Mouse (Mus musculus) forebrain, embryonic 15.5 days (tissue): ENCODE data around the gene Cabp1. TPM values are rescaled to one million over a fixed set of nuclear protein-coding genes. Genes with fewer than 3 reads are reported as not detected.

Experiments used
- ATAC-seq: fragments of 200-750 bp; cut with Nextera tagmentation; replicated peaks from 2 replicates; pipeline ENCODE4 v1.8.0; 2017; ENCODE audit warnings: mild to moderate bottlenecking, moderate TSS enrichment, moderate library complexity
- H3K27ac ChIP-seq: fragments of 300-500 bp; sonication (generic); replicated peaks from 2 replicates; pipeline ENCODE4 v1.5.1; 2015; ENCODE audit warnings: mild to moderate bottlenecking, inconsistent platforms
- H3K27me3 ChIP-seq: fragments of 300-500 bp; sonication (generic); 2 replicates; pipeline ENCODE4 v1.6.1; 2015; ENCODE audit warnings: inconsistent platforms
- H3K36me3 ChIP-seq: fragments of 300-500 bp; sonication (generic); 2 replicates; pipeline ENCODE4 v1.6.1; 2015; ENCODE audit warnings: mild to moderate bottlenecking, inconsistent platforms
- H3K4me1 ChIP-seq: fragments of 300-500 bp; sonication (generic); 2 replicates; pipeline ENCODE4 v1.6.1; 2015; ENCODE audit warnings: inconsistent platforms
- H3K4me2 ChIP-seq: fragments of 300-500 bp; sonication (generic); replicated peaks from 2 replicates; pipeline ENCODE4 v1.6.1; 2015; ENCODE audit warnings: mild to moderate bottlenecking, inconsistent platforms
- H3K4me3 ChIP-seq: fragments of 300-500 bp; sonication (generic); 2 replicates; pipeline ENCODE4 v1.5.1; 2015; ENCODE audit warnings: mild to moderate bottlenecking, inconsistent platforms
- H3K9ac ChIP-seq: fragments of 300-500 bp; sonication (generic); replicated peaks from 2 replicates; pipeline ENCODE4 v1.6.1; 2015; ENCODE audit warnings: mild to moderate bottlenecking, inconsistent platforms
- H3K9me3 ChIP-seq: fragments of 300-500 bp; sonication (generic); 2 replicates; pipeline ENCODE4 v1.6.1; 2016; ENCODE audit warnings: inconsistent platforms
- WGBS: fragments of 180-500 bp; shearing (Covaris S2); methylation state at CpG from one replicate; pipeline ENCODE4 v1.1.7; 2015; ENCODE audit warnings: mixed read lengths; 5-methylcytosine and 5-hydroxymethylcytosine counted together
- polyA plus RNA-seq: library from polyadenylated mRNA; unstranded; fragments of >200 nt; fragmentation: Nextera tagmentation; extraction: Ambion mirVana; gene quantifications from 2 replicates; pipeline ENCODE4 v1.2.1, GENCODE M21; 2015

Gene Cabp1
- 9.2 and 9.8 TPM in 2 replicates for polyA plus RNA-seq

- H3K9me3 ChIP-seq = no peaks in the 10 kb centered on the region
- H3K4me1 ChIP-seq = peaks cover 31% of the 10 kb centered on the region
- H3K4me3 ChIP-seq = peak within 1 kb of the TSS; percentile 71
- H3K27ac ChIP-seq = peak within 1 kb of the TSS; percentile 77
- peak within 1 kb of the TSS; percentile 100 for H3K4me2 ChIP-seq
- peak within 1 kb of the TSS; percentile 71 for H3K9ac ChIP-seq
- under 1% methylated on average over 87 of the region's 116 CpGs for WGBS
- peaks cover 19% of the 10 kb centered on the region; the same call in 1 of the 2 replicates for H3K27me3 ChIP-seq
- H3K36me3 ChIP-seq = no peaks in the 10 kb centered on the region
- peak; percentile 60 for ATAC-seq
Observed at GRCm38 (mm10) chr5:115193669-115194625, at the start of gene Cabp1. Cabp1 (minus strand) TSS chr5:115194381.

GRCm38 (mm10) chr5:115240191-115240590 lies 46.0 kb upstream of the Cabp1 start:
- H3K27ac ChIP-seq = no peak overlapping the region
- no peak overlapping the region for H3K9ac ChIP-seq
- no peak overlapping the region for H3K4me2 ChIP-seq
- no peak for ATAC-seq
- H3K4me3 ChIP-seq = no peak overlapping the region
- no peaks in the 10 kb centered on the region for H3K9me3 ChIP-seq
- no peaks in the 10 kb centered on the region for H3K27me3 ChIP-seq
- 79% methylated on average over 11 of the region's 11 CpGs for WGBS
- H3K36me3 ChIP-seq = peaks cover 56% of the 10 kb centered on the region
- peaks cover 23% of the 10 kb centered on the region for H3K4me1 ChIP-seq

- H3K27ac ChIP-seq = no peak overlapping the region
- H3K9ac ChIP-seq = peak overlapping the region; percentile 65; the same call in 1 of the 2 replicates
- peaks cover 42% of the 10 kb centered on the region for H3K36me3 ChIP-seq
- peak overlapping the region; percentile 67 for H3K4me3 ChIP-seq
- no peaks in the 10 kb centered on the region for H3K9me3 ChIP-seq
- no peak for ATAC-seq
- 6% methylated on average over 11 of the region's 11 CpGs for WGBS
- H3K4me1 ChIP-seq = peaks cover 27% of the 10 kb centered on the region
- peak overlapping the region; percentile 76 for H3K4me2 ChIP-seq
- no peaks in the 10 kb centered on the region; the same call in 1 of the 2 replicates for H3K27me3 ChIP-seq
Observed at GRCm38 (mm10) chr5:115238729-115239195, 44.6 kb upstream of the Cabp1 start.

GRCm38 (mm10) chr5:115237803-115238728 lies 43.9 kb upstream of the Cabp1 start:
- under 1% methylated on average over 88 of the region's 88 CpGs for WGBS
- H3K9ac ChIP-seq = peak overlapping the region; percentile 65
- H3K4me3 ChIP-seq = peak overlapping the region; percentile 67
- no peaks in the 10 kb centered on the region for H3K9me3 ChIP-seq
- peak; percentile 76 for ATAC-seq
- no peaks in the 10 kb centered on the region; the same call in 1 of the 2 replicates for H3K27me3 ChIP-seq
- H3K27ac ChIP-seq = 0 out of 2 replicates have a peak overlapping the region, but pooled peaks have one; percentile 13
- H3K4me2 ChIP-seq = peak overlapping the region; percentile 76
- H3K36me3 ChIP-seq = peaks cover 35% of the 10 kb centered on the region
- peaks cover 27% of the 10 kb centered on the region for H3K4me1 ChIP-seq

- H3K4me3 ChIP-seq = peak within 1 kb of the TSS; percentile 53
- H3K4me1 ChIP-seq = peaks cover 27% of the 10 kb centered on the region
- H3K36me3 ChIP-seq = peaks cover 12% of the 10 kb centered on the region
- H3K9ac ChIP-seq = peak within 1 kb of the TSS; percentile 67
- H3K27ac ChIP-seq = peak within 1 kb of the TSS; percentile 74
- no peaks in the 10 kb centered on the region; the same call in 1 of the 2 replicates for H3K27me3 ChIP-seq
- H3K9me3 ChIP-seq = no peaks in the 10 kb centered on the region
- peak within 1 kb of the TSS; percentile 77 for H3K4me2 ChIP-seq
- 1% methylated on average over 21 of the region's 21 CpGs for WGBS
- ATAC-seq = peak; percentile 77
Observed at GRCm38 (mm10) chr5:115235786-115236263, 41.6 kb upstream of the Cabp1 start, which contains the start of gene Pop5. Pop5 (plus strand) TSS chr5:115235836.

- Histone ChIP-seq H3K27me3 (no peaks in the 10 kb centered on the region; the same call in 1 of the 2 replicates), H3K4me3 (peak overlapping the region; percentile 53), H3K36me3 (peaks cover 8% of the 10 kb centered on the region), H3K4me1 (peaks cover 27% of the 10 kb centered on the region), H3K9ac (peak overlapping the region; percentile 67), H3K4me2 (peak overlapping the region; percentile 77), H3K27ac (peak overlapping the region; percentile 74), H3K9me3 (no peaks in the 10 kb centered on the region)
- WGBS = under 1% methylated on average over 44 of the region's 45 CpGs
- peak; percentile 58 for ATAC-seq
Observed at GRCm38 (mm10) chr5:115235323-115235771, 41.2 kb upstream of the Cabp1 start.

- no peak overlapping the region for H3K4me2 ChIP-seq
- no peak overlapping the region for H3K9ac ChIP-seq
- H3K4me3 ChIP-seq = no peak overlapping the region
- H3K4me1 ChIP-seq = peaks cover 27% of the 10 kb centered on the region
- H3K36me3 ChIP-seq = no peaks in the 10 kb centered on the region
- 44% methylated on average over 6 of the region's 6 CpGs for WGBS
- ATAC-seq = no peak
- no peaks in the 10 kb centered on the region for H3K9me3 ChIP-seq
- no peaks in the 10 kb centered on the region; the same call in 1 of the 2 replicates for H3K27me3 ChIP-seq
- no peak overlapping the region for H3K27ac ChIP-seq
Observed at GRCm38 (mm10) chr5:115234519-115234918, 40.3 kb upstream of the Cabp1 start.

- no peak overlapping the region for H3K27ac ChIP-seq
- H3K4me3 ChIP-seq = no peak overlapping the region
- H3K4me1 ChIP-seq = peaks cover 18% of the 10 kb centered on the region
- H3K9ac ChIP-seq = no peak overlapping the region
- no peak overlapping the region for H3K4me2 ChIP-seq
- 90% methylated on average over 14 of the region's 14 CpGs for WGBS
- no peak for ATAC-seq
- H3K9me3 ChIP-seq = no peaks in the 10 kb centered on the region
- no peaks in the 10 kb centered on the region for H3K36me3 ChIP-seq
- no peaks in the 10 kb centered on the region; the same call in 1 of the 2 replicates for H3K27me3 ChIP-seq
Observed at GRCm38 (mm10) chr5:115233031-115233780, 39.0 kb upstream of the Cabp1 start.

GRCm38 (mm10) chr5:115232516-115232915 lies 38.3 kb upstream of the Cabp1 start:
- H3K4me1 ChIP-seq = peaks cover 15% of the 10 kb centered on the region
- H3K36me3 ChIP-seq = no peaks in the 10 kb centered on the region
- H3K9me3 ChIP-seq = no peaks in the 10 kb centered on the region
- H3K4me2 ChIP-seq = no peak overlapping the region
- no peak for ATAC-seq
- whole genome bisulfite sequencing = 74% methylated on average over 6 of the region's 6 CpGs
- H3K27me3 ChIP-seq = no peaks in the 10 kb centered on the region; the same call in 1 of the 2 replicates
- no peak overlapping the region for H3K9ac ChIP-seq
- H3K4me3 ChIP-seq = no peak overlapping the region
- H3K27ac ChIP-seq = no peak overlapping the region

- Histone ChIP-seq H3K27me3 (no peaks in the 10 kb centered on the region; the same call in 1 of the 2 replicates), H3K9me3 (no peaks in the 10 kb centered on the region), H3K36me3 (no peaks in the 10 kb centered on the region), H3K9ac (no peak overlapping the region), H3K4me3 (no peak overlapping the region), H3K4me2 (no peak overlapping the region), H3K27ac (no peak overlapping the region), H3K4me1 (peaks cover 13% of the 10 kb centered on the region)
- WGBS = 39% methylated on average over 16 of the region's 16 CpGs
- ATAC-seq = no peak
Observed at GRCm38 (mm10) chr5:115231552-115232120, 37.5 kb upstream of the Cabp1 start.
